Mouse (Mus musculus): ENCODE measurements around the gene Olfr1428. TPM values are rescaled to one million over a fixed set of nuclear protein-coding genes. Genes with fewer than 3 reads are reported as not detected.
"Not testable (repeated sequence)": the region's sequence is repeated elsewhere in the genome, so short reads cannot be mapped to it uniquely, and the experiment has no call there.

The Olfr1428 gene
- not detected for total RNA-seq (2021)

DNA sequence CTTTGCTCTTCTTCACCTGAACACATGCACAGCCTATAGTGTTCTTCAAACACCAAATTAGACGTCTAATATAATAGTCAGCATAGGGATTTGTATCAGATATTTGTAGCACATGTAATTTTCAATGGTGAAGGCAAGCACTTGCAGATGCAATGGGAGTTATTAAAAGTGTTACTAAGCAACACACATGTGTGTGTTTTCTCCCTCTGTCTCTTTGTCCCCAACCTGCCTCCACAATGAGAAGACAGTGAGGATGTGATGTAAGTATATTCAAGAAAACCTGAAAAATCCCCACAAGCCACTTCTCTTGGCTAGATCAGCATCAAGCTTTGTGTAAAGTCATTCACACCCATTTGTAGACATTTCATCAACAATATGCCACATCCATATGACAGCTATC lies at the start of gene Olfr1428:
TSS of gene Olfr1428 (minus strand) at position 101 of the 400 bp plus-strand sequence.
- no peak for DNase-seq

DNA sequence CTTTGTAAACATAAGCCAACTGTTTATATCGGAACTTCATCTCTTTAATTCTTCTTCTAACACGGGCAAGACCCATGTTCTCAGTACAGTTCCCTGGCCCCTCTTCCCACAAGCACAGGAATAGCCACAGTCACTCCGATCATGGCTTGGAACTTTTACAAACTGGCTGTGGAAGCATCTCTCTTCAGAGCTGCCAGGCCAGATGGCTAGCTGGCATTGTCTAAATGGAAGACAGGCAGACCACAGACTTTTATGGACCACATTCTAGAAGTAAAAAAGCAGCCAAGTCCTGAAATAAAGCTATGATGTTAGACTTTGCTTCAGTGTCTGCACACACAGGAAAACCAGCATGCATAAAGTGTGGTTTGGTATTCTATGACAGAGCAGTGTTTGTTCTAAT lies 29.8 kb upstream of the Olfr1428 start:
- no peak for DNase-seq

GRCm38 (mm10) chr19:12143356-12143755 lies 27.7 kb upstream of the Olfr1428 start:
- peak; percentile 30 to 51 for DNase-seq

DNA sequence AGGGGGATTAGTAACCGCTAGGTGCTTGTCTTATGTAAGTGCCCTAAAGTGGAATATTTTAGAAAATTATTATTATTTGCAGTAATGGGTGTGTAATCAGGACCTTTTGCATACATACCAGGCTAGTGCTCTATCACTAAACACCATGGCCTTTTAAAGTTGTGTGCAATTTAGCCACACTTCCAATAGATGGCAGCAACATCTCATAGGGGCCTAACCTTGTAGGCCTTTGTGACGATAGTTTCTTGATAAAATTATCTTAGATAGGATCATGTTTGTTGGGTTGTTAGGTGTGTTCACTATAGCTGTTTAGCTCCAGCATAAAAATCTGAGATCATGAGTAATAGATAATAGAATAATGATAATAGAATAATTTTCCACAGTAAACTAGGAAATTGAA lies 18.6 kb upstream of the Olfr1428 start:
- peak in 1 of 2 experiments; percentile 12 for DNase-seq

GRCm38 (mm10) chr19:12123103-12123502 lies 7.4 kb upstream of the Olfr1428 start, which contains the start of gene Olfr76:
Gene Olfr76 (minus strand): TSS chr19:12123203.
- DNase-seq: no peak

DNA sequence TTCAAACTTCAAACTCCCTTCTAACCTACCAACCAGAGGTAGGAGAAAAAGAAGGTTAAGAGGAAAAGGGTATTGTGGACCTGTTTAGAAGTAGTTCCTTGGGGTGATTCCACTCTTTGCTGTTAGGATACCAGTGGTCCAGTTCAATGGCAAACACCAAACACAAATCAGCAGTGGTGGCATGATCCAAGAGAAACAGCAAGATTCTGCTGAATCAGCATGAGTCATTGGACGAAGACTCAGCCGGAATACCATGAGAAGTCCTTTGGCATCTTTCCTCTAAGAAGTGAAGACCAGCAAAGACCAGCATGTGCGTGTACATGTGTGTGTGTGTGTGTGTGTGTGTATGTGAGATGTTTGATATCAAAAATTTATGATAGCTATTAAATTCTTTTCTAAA lies 767 bp upstream of the Olfr1428 start:
- DNase-seq: no peak

DNA sequence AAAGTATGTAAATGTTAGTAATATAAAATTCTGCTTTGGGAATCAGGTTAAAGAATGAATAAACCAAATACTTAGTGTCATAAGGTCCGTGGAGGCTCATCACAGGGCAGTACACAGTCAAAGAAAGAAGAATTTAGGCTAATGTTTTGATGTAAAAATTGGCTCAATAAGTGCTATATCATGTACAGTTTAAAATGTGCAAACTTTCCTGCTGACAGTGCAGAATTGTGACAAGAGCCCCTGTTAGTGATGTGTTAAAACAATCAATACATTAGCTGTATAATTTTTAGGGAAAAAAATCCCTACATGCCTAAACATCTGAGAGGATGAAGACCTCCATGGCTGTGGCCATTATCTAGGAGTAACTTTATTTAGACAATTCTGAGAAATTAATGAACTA lies 1.9 kb downstream of the Olfr1428 start:
- DNase-seq: no peak

- DNase-seq: no peak
Observed at GRCm38 (mm10) chr19:12104541-12104940, 11.2 kb downstream of the Olfr1428 start.

DNA sequence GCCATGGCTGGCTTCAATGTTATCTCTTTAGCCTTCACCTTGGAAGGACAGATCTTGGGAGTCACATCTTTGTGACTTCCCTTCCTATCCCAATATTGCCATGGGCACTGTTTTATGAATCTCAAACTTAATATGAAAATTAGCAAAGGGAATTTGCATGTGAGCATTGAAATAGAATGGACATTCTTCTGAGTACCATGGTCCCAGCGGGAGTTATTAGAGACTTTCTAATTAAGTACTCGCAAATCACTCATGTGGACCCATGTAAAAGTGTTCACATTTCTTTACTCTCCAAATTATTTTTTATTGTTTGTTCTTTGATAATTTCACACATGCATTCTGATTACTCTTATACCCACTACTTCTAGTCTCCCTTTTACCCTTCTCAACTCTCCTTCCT lies 12.5 kb downstream of the Olfr1428 start, which contains the start of gene Olfr1427:
TSS of gene Olfr1427 (minus strand) at position 101 of the 400 bp plus-strand sequence.
- no peak for DNase-seq

- DNase-seq: no peak
Observed at GRCm38 (mm10) chr19:12091913-12092312, 23.8 kb downstream of the Olfr1428 start, which contains the start of gene Olfr1426. Gene Olfr1426 (minus strand): TSS chr19:12092013.

GRCm38 (mm10) chr19:12077631-12078030 lies 38.1 kb downstream of the Olfr1428 start, which contains the start of gene Olfr1425:
Gene Olfr1425 (minus strand): TSS chr19:12077731.
- DNase-seq: not testable (repeated sequence)

DNA sequence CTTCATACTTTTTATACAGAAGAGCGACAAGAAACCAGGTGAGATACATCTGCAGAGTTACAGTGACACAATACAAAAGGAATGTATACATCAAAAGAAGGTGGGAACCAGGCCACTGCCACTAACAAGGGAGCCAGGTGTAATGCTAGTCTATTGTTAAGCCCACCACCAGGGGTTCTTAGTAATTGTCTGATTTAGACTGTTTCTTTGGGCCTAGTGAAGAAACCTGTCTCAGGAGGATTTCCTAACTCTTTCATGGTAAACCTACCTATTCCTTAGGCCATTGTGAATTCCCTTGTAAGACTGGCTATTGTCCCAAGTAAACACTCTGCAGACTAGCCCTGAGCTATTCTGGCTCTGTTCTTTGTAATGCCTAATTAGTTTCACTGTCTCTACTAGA lies 46.2 kb downstream of the Olfr1428 start:
- DNase-seq: not testable (repeated sequence)

- not testable (repeated sequence) for DNase-seq
Observed at GRCm38 (mm10) chr19:12067806-12068205, 47.9 kb downstream of the Olfr1428 start.

GRCm38 (mm10) chr19:12062582-12062981 lies 53.1 kb downstream of the Olfr1428 start, which contains the start of gene Olfr1424:
Gene Olfr1424 (minus strand): TSS chr19:12062682.
- DNase-seq: not testable (repeated sequence)

Other genes with a start within 250 kb of the Olfr1428 start
- gene Olfr1419, start 240.8 kb downstream of the Olfr1428 start, total RNA-seq (2021): not detected
- gene Olfr1420, start 229.3 kb downstream of the Olfr1428 start, total RNA-seq (2021): not detected
- gene Patl1, start 203.5 kb downstream of the Olfr1428 start, total RNA-seq (2021): 10 to 100 TPM; 19.8 to 24.8 TPM
- gene Osbp, start 150.0 kb downstream of the Olfr1428 start, total RNA-seq (2021): 10 to 100 TPM; 51.1 to 52.3 TPM
- not detected for gene Olfr1423, start 74.6 kb downstream of the Olfr1428 start, total RNA-seq (2021)
- gene Olfr1424, start 53.2 kb downstream of the Olfr1428 start, total RNA-seq (2021): not detected
- gene Olfr1425, start 38.2 kb downstream of the Olfr1428 start, total RNA-seq (2021): not detected
- not detected for gene Olfr1426, start 23.9 kb downstream of the Olfr1428 start, total RNA-seq (2021)
- gene Olfr1427, start 12.6 kb downstream of the Olfr1428 start, total RNA-seq (2021): not detected
- gene Olfr76, start 7.3 kb upstream of the Olfr1428 start, total RNA-seq (2021): not detected
- gene Olfr1555-ps1, start 54.2 kb upstream of the Olfr1428 start, total RNA-seq (2021): not detected
- gene Olfr1431, start 84.7 kb upstream of the Olfr1428 start, total RNA-seq (2021): not detected
- gene Olfr1432, start 116.7 kb upstream of the Olfr1428 start, total RNA-seq (2021): not detected
- gene Olfr262, start 125.8 kb upstream of the Olfr1428 start, total RNA-seq (2021): not detected
- gene Olfr235, start 145.1 kb upstream of the Olfr1428 start, total RNA-seq (2021): not detected
- not detected for gene Olfr1434, start 164.0 kb upstream of the Olfr1428 start, total RNA-seq (2021)
- gene Olfr1436, start 183.2 kb upstream of the Olfr1428 start, total RNA-seq (2021): not detected
- not detected for gene Olfr1437, start 209.2 kb upstream of the Olfr1428 start, total RNA-seq (2021)
- not detected for gene Olfr1438-ps1, start 220.0 kb upstream of the Olfr1428 start, total RNA-seq (2021)

All from layer of hippocampus, postnatal 36 days (tissue).